Mouse (Mus musculus) liver, embryonic 16.5 days (tissue): ENCODE measurements at regions not wholly inside any gene's neighbourhood (a gene's known extent, or its start where the extent isn't known, plus 50 kb on each side); places are given as distances from the start of the nearest gene placed in this dataset.

Experiments
- ATAC-seq: fragments of 200-750 bp; cut with Nextera tagmentation; 2 replicates; pipeline ENCODE4 v1.8.0; 2017; ENCODE audit warnings: low read depth, mild to moderate bottlenecking, moderate number of reproducible peaks, moderate library complexity
- H3K27ac ChIP-seq: fragments of 300-500 bp; sonication (generic); 2 replicates; pipeline ENCODE4 v1.5.1; 2014; ENCODE audit warnings: mild to moderate bottlenecking, low read length
- H3K27me3 ChIP-seq: fragments of 300-500 bp; sonication (generic); 2 replicates; pipeline ENCODE4 v1.6.1; 2014; ENCODE audit warnings: low read depth, low read length, mixed read lengths; ENCODE audit not compliant: control insufficient read depth, insufficient read depth
- H3K36me3 ChIP-seq: fragments of 300-500 bp; sonication (generic); 2 replicates; pipeline ENCODE4 v1.6.1; 2014; ENCODE audit warnings: mild to moderate bottlenecking; ENCODE audit not compliant: control insufficient read depth, insufficient read depth
- H3K4me1 ChIP-seq: fragments of 300-500 bp; sonication (generic); 2 replicates; pipeline ENCODE4 v1.6.1; 2014; ENCODE audit warnings: low read depth, low read length, mixed read lengths; ENCODE audit not compliant: control insufficient read depth
- H3K4me2 ChIP-seq: fragments of 300-500 bp; sonication (generic); 2 replicates; pipeline ENCODE4 v1.6.1; 2014; ENCODE audit warnings: low read depth, low read length, mixed read lengths
- H3K4me3 ChIP-seq: fragments of 300-500 bp; sonication (generic); 2 replicates; pipeline ENCODE4 v1.5.1; 2014; ENCODE audit warnings: low read depth, mild to moderate bottlenecking, low read length
- H3K9ac ChIP-seq: fragments of 300-500 bp; sonication (generic); 2 replicates; pipeline ENCODE4 v1.6.1; 2014; ENCODE audit warnings: low read depth, low read length
- H3K9me3 ChIP-seq: fragments of 300-500 bp; sonication (generic); replicated peaks from 2 replicates; pipeline ENCODE4 v1.6.1; 2016; ENCODE audit warnings: low read length; ENCODE audit not compliant: control insufficient read depth
- WGBS: fragments of 180-500 bp; shearing (Covaris S2); extraction: QIAGEN DNeasy Blood & Tissue Kit; methylation state at CpG from one replicate; pipeline ENCODE4 v1.1.7; 2014; ENCODE audit not compliant: insufficient replicate concordance; 5-methylcytosine and 5-hydroxymethylcytosine counted together

GRCm38 (mm10) chr10:118001501-118001900, 140.1 kb upstream of the Mdm1 start:
- H3K4me3 ChIP-seq, result no peak overlapping the region
- H3K4me1 ChIP-seq, result no peaks in the 10 kb centered on the region
- H3K36me3 ChIP-seq, result no peaks in the 10 kb centered on the region
- no peak for ATAC-seq
- H3K9ac ChIP-seq, result no peak overlapping the region
- H3K9me3 ChIP-seq, result no peaks in the 10 kb centered on the region
- WGBS, result 53% methylated on average over 4 of the region's 4 CpGs
- no peak overlapping the region for H3K4me2 ChIP-seq
- no peaks in the 10 kb centered on the region for H3K27me3 ChIP-seq
- no peak overlapping the region for H3K27ac ChIP-seq

GRCm38 (mm10) chr10:118001971-118002370, 139.6 kb upstream of the Mdm1 start:
- H3K27me3 ChIP-seq, result no peaks in the 10 kb centered on the region
- no peak overlapping the region for H3K4me2 ChIP-seq
- H3K9ac ChIP-seq, result no peak overlapping the region
- no peak overlapping the region for H3K27ac ChIP-seq
- no peaks in the 10 kb centered on the region for H3K9me3 ChIP-seq
- no peaks in the 10 kb centered on the region for H3K36me3 ChIP-seq
- WGBS, result 20% methylated on average over 7 of the region's 7 CpGs
- no peak overlapping the region for H3K4me3 ChIP-seq
- no peaks in the 10 kb centered on the region for H3K4me1 ChIP-seq
- ATAC-seq, result no peak

GRCm38 (mm10) chr10:118002559-118002958, 139.1 kb upstream of the Mdm1 start:
- Histone ChIP-seq H3K9ac (no peak overlapping the region), H3K36me3 (no peaks in the 10 kb centered on the region), H3K4me1 (no peaks in the 10 kb centered on the region), H3K9me3 (no peaks in the 10 kb centered on the region), H3K4me2 (no peak overlapping the region), H3K4me3 (no peak overlapping the region), H3K27me3 (no peaks in the 10 kb centered on the region), H3K27ac (no peak overlapping the region)
- ATAC-seq, result no peak
- 58% methylated on average over 4 of the region's 4 CpGs for WGBS

- Histone ChIP-seq H3K9me3 (no peaks in the 10 kb centered on the region), H3K27me3 (no peaks in the 10 kb centered on the region), H3K4me1 (no peaks in the 10 kb centered on the region), H3K36me3 (no peaks in the 10 kb centered on the region), H3K9ac (no peak overlapping the region), H3K27ac (no peak overlapping the region), H3K4me3 (no peak overlapping the region), H3K4me2 (no peak overlapping the region)
- 63% methylated on average over 10 of the region's 10 CpGs for WGBS
- ATAC-seq, result no peak
Observed at GRCm38 (mm10) chr10:118003179-118003578, 138.4 kb upstream of the Mdm1 start.

GRCm38 (mm10) chr10:118003739-118004361, 137.8 kb upstream of the Mdm1 start:
- Histone ChIP-seq H3K27ac (no peak overlapping the region), H3K36me3 (no peaks in the 10 kb centered on the region), H3K9ac (no peak overlapping the region), H3K4me1 (no peaks in the 10 kb centered on the region), H3K27me3 (no peaks in the 10 kb centered on the region), H3K4me3 (no peak overlapping the region), H3K4me2 (no peak overlapping the region), H3K9me3 (no peaks in the 10 kb centered on the region)
- ATAC-seq, result no peak
- WGBS, result 59% methylated on average over 16 of the region's 16 CpGs

GRCm38 (mm10) chr10:118004362-118004958, 137.2 kb upstream of the Mdm1 start:
- Histone ChIP-seq H3K4me3 (no peak overlapping the region), H3K4me2 (no peak overlapping the region), H3K27me3 (no peaks in the 10 kb centered on the region), H3K36me3 (no peaks in the 10 kb centered on the region), H3K9ac (no peak overlapping the region), H3K27ac (no peak overlapping the region), H3K4me1 (no peaks in the 10 kb centered on the region), H3K9me3 (no peaks in the 10 kb centered on the region)
- WGBS, result 66% methylated on average over 8 of the region's 8 CpGs
- no peak for ATAC-seq

- H3K9ac ChIP-seq, result no peak overlapping the region
- ATAC-seq, result no peak
- H3K4me1 ChIP-seq, result no peaks in the 10 kb centered on the region
- no peak overlapping the region for H3K4me3 ChIP-seq
- 31% methylated on average over 14 of the region's 14 CpGs for WGBS
- H3K4me2 ChIP-seq, result no peak overlapping the region
- no peak overlapping the region for H3K27ac ChIP-seq
- no peaks in the 10 kb centered on the region for H3K9me3 ChIP-seq
- H3K27me3 ChIP-seq, result no peaks in the 10 kb centered on the region
- no peaks in the 10 kb centered on the region for H3K36me3 ChIP-seq
Observed at GRCm38 (mm10) chr10:118006827-118007550, 134.6 kb upstream of the Mdm1 start.

- Histone ChIP-seq H3K27me3 (no peaks in the 10 kb centered on the region), H3K36me3 (no peaks in the 10 kb centered on the region), H3K4me1 (no peaks in the 10 kb centered on the region), H3K4me3 (no peak overlapping the region), H3K27ac (no peak overlapping the region), H3K9ac (no peak overlapping the region), H3K9me3 (no peaks in the 10 kb centered on the region), H3K4me2 (no peak overlapping the region)
- 71% methylated on average over 7 of the region's 7 CpGs for WGBS
- ATAC-seq, result no peak
Observed at GRCm38 (mm10) chr10:118007846-118008245, 133.8 kb upstream of the Mdm1 start.
